Mouse (Mus musculus) adipocyte (in vitro differentiated cells): ENCODE data around the gene Il11.

Source experiments
- DNase-seq: peaks from one replicate; pipeline ENCODE4 v3.0.0-alpha.2; 2016; ENCODE audit warnings: low spot score

The Il11 gene

GRCm38 (mm10) chr7:4788499-4789435 is 6.1 kb upstream of the Il11 start:
- DNase-seq = no peak

GRCm38 (mm10) chr7:4783667-4784268 is 1.1 kb upstream of the Il11 start:
- no peak for DNase-seq

GRCm38 (mm10) chr7:4782130-4782529 is 529 bp downstream of the Il11 start:
- DNase-seq = no peak

- DNase-seq = no peak
Observed at GRCm38 (mm10) chr7:4779921-4780320, 2.7 kb downstream of the Il11 start.

- no peak for DNase-seq
Observed at GRCm38 (mm10) chr7:4777851-4778637, 4.6 kb downstream of the Il11 start.

- no peak for DNase-seq
Observed at GRCm38 (mm10) chr7:4776861-4777830, 5.5 kb downstream of the Il11 start.

GRCm38 (mm10) chr7:4776131-4776530 is 6.5 kb downstream of the Il11 start:
- DNase-seq = no peak

- DNase-seq = no peak
Observed at GRCm38 (mm10) chr7:4771202-4771601, 11.5 kb downstream of the Il11 start, which contains the start of gene Fam71e2. TSS of gene Fam71e2 (minus strand) at chr7:4771302.

GRCm38 (mm10) chr7:4764946-4765710 is 17.5 kb downstream of the Il11 start:
- DNase-seq = no peak

GRCm38 (mm10) chr7:4759670-4760069 is 23.0 kb downstream of the Il11 start:
- no peak for DNase-seq

GRCm38 (mm10) chr7:4752821-4753570 is 29.7 kb downstream of the Il11 start, which contains the start of gene Cox6b2:
TSS of gene Cox6b2 (minus strand) at chr7:4753094.
- DNase-seq = no peak

GRCm38 (mm10) chr7:4751971-4752820 is 30.5 kb downstream of the Il11 start:
- DNase-seq = no peak

- DNase-seq = no peak
Observed at GRCm38 (mm10) chr7:4749169-4749568, 33.5 kb downstream of the Il11 start.

- no peak for DNase-seq
Observed at GRCm38 (mm10) chr7:4748321-4748720, 34.3 kb downstream of the Il11 start.

GRCm38 (mm10) chr7:4747156-4747899 is 35.3 kb downstream of the Il11 start:
- no peak for DNase-seq

- DNase-seq = no peak
Observed at GRCm38 (mm10) chr7:4746326-4746980, 36.2 kb downstream of the Il11 start.

GRCm38 (mm10) chr7:4744886-4745285 is 37.8 kb downstream of the Il11 start:
- DNase-seq = no peak
